Mouse (Mus musculus) intestine, embryonic 14.5 days (tissue): ENCODE measurements around the gene Clasrp. TPM values are rescaled to one million over a fixed set of nuclear protein-coding genes. Genes with fewer than 3 reads are reported as not detected.

Experiments used
- ATAC-seq: fragments of 200-750 bp; cut with Nextera tagmentation; replicated peaks from 2 replicates; pipeline ENCODE4 v1.8.0; 2017; ENCODE audit warnings: low read depth, moderate number of reproducible peaks, moderate TSS enrichment, moderate library complexity; ENCODE audit not compliant: low FRiP score, low TSS enrichment
- DNase-seq: peaks from one replicate; pipeline ENCODE4 v3.0.0-alpha.2; 2018; ENCODE audit warnings: low spot score
- H3K27ac ChIP-seq: fragments of 300-500 bp; sonication (generic); 2 replicates; pipeline ENCODE4 v1.5.1; 2014; ENCODE audit warnings: low read depth, mild to moderate bottlenecking, control low read depth
- H3K27me3 ChIP-seq: fragments of 300-500 bp; sonication (generic); replicated peaks from 2 replicates; pipeline ENCODE4 v1.6.1; 2014; ENCODE audit warnings: low read length, control low read depth; ENCODE audit not compliant: control insufficient read depth, insufficient read depth
- H3K36me3 ChIP-seq: fragments of 300-500 bp; sonication (generic); 2 replicates; pipeline ENCODE4 v1.6.1; 2014; ENCODE audit warnings: low read length, control low read depth; ENCODE audit not compliant: control insufficient read depth, insufficient read depth
- H3K4me1 ChIP-seq: fragments of 300-500 bp; sonication (generic); replicated peaks from 2 replicates; pipeline ENCODE4 v1.6.1; 2014; ENCODE audit warnings: low read length, control low read depth, mixed read lengths; ENCODE audit not compliant: control insufficient read depth, insufficient read depth
- H3K4me2 ChIP-seq: fragments of 300-500 bp; sonication (generic); 2 replicates; pipeline ENCODE4 v1.6.1; 2014; ENCODE audit warnings: low read length
- H3K4me3 ChIP-seq: fragments of 300-500 bp; sonication (generic); 2 replicates; pipeline ENCODE4 v1.5.1; 2014; ENCODE audit warnings: low read depth, low read length, control low read depth, mixed read lengths
- H3K9ac ChIP-seq: fragments of 300-500 bp; sonication (generic); 2 replicates; pipeline ENCODE4 v1.6.1; 2014; ENCODE audit warnings: mild to moderate bottlenecking, low read length
- H3K9me3 ChIP-seq: fragments of 300-500 bp; sonication (generic); 2 replicates; pipeline ENCODE4 v1.6.1; 2016; ENCODE audit warnings: low read length, control low read depth; ENCODE audit not compliant: control insufficient read depth
- WGBS: fragments of 180-500 bp; shearing (Covaris S2); extraction: QIAGEN DNeasy Blood & Tissue Kit; methylation state at CpG from one replicate; pipeline ENCODE4 v1.1.7; 2014; 5-methylcytosine and 5-hydroxymethylcytosine counted together
- polyA plus RNA-seq: library from polyadenylated mRNA; unstranded; fragments of >200 nt; fragmentation: Nextera tagmentation; extraction: Ambion mirVana; gene quantifications from 2 replicates; pipeline ENCODE4 v1.2.1, GENCODE M21; 2014

The Clasrp gene
- polyA plus RNA-seq, 1 experiment from 2014 or later = 46.4 TPM

DNA sequence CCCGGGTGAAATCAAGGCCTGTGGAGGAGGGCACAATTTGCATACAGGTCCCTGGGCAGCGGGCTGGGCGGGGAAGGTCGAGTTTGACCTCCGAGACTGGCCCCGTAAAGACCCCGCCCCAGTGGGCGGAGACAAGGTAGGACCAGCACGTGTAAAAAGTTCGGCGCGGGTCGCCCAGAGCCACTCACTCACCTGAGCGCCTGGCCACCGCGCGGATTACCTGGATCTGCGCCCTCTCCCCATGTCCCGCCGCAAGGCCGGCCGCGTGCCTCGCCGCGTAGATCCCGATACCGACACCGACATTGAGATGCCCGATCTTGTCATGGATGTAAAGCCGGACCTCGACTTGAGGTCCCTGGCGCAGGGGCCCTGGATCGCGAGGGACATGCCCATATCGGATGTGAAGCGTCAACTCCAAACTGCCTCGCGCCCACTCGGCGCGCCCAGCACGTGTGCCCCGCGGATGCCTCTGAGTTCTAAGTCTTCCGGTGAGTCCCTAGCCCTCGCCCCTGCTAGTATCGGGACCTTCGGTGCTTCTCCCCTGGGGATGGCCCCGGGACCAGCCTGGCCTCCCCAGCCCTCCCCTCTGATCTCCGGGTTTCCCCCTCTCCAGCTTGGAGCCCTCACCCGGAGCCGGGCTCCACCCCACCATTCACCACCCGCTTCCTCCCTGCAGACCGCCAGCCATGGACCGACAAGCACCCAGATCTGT, 27.0 kb downstream of the Clasrp start, which contains the start of the genes Zfp296 and Gemin7:
Gene Zfp296 (plus strand): TSS at position 147 of the 712 bp plus-strand sequence.
Gene Gemin7 (minus strand): TSS at position 455 of the 712 bp plus-strand sequence.
- WGBS = under 1% methylated on average over 56 of the region's 56 CpGs
- peaks cover 35% of the 10 kb centered on the region for H3K27me3 ChIP-seq
- DNase-seq = peak; percentile 74
- H3K9me3 ChIP-seq = no peaks in the 10 kb centered on the region
- no peak within 1 kb of the TSS for H3K27ac ChIP-seq
- peaks cover 16% of the 10 kb centered on the region for H3K4me1 ChIP-seq
- ATAC-seq = no peak
- peak within 1 kb of the TSS; percentile 85 for H3K4me2 ChIP-seq
- peak within 1 kb of the TSS; percentile 39 for H3K4me3 ChIP-seq
- H3K9ac ChIP-seq = peak within 1 kb of the TSS; percentile 38
- H3K36me3 ChIP-seq = peaks cover 25% of the 10 kb centered on the region

DNA sequence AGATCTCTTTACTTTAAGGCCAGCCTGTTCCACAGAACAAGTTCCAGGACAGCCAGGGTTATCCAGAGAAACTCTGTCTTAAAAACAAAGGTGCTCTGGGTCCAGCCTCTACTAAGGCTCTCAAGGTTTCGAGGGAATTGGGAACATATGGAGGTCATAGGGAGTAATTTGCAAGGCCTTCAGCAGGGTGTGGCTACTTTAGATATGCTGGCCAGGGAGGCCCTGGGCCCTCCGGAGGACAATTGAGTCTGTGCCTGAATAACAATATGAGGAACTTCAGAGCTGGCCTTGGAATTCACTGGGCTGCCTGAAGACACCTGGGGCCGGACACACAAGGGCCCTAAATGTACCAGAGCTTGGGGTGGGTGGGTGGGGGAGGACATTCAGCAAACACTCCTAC, 28.7 kb downstream of the Clasrp start:
- ATAC-seq (no peak), DNase-seq (no peak)
- no peak overlapping the region for H3K4me3 ChIP-seq
- H3K4me1 ChIP-seq = peaks cover 22% of the 10 kb centered on the region
- H3K27me3 ChIP-seq = peaks cover 35% of the 10 kb centered on the region
- peaks cover 12% of the 10 kb centered on the region for H3K36me3 ChIP-seq
- no peak overlapping the region for H3K9ac ChIP-seq
- H3K4me2 ChIP-seq = no peak overlapping the region
- 68% methylated on average over 3 of the region's 3 CpGs for WGBS
- H3K27ac ChIP-seq = no peak overlapping the region
- H3K9me3 ChIP-seq = no peaks in the 10 kb centered on the region

DNA sequence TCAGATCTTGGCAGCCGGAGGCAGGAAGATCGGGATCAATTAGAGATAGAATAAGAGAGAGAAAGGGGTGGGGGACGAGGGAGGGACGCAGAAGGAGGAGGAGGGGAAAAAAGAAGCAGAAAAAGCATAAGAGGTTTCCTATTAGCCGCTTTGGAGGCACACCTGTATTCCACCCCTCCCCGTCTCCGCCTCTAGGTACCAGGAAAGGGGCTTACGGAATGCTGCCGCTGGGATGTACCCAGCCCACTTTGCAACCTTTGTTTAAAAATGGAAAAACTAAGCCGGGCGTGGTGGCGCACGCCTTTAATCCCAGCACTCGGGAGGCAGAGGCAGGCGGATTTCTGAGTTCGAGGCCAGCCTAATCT, 30.5 kb downstream of the Clasrp start:
- H3K9ac ChIP-seq = peak overlapping the region; percentile 72
- H3K27me3 ChIP-seq = peaks cover 30% of the 10 kb centered on the region
- H3K9me3 ChIP-seq = no peaks in the 10 kb centered on the region
- H3K27ac ChIP-seq = peak overlapping the region; percentile 60
- peak overlapping the region; percentile 79 for H3K4me2 ChIP-seq
- DNase-seq (no peak), ATAC-seq (no peak; the same call in 1 of the 2 replicates)
- peaks cover 22% of the 10 kb centered on the region for H3K36me3 ChIP-seq
- peaks cover 22% of the 10 kb centered on the region for H3K4me1 ChIP-seq
- 18% methylated on average over 16 of the region's 16 CpGs for WGBS
- H3K4me3 ChIP-seq = peak overlapping the region; percentile 62

DNA sequence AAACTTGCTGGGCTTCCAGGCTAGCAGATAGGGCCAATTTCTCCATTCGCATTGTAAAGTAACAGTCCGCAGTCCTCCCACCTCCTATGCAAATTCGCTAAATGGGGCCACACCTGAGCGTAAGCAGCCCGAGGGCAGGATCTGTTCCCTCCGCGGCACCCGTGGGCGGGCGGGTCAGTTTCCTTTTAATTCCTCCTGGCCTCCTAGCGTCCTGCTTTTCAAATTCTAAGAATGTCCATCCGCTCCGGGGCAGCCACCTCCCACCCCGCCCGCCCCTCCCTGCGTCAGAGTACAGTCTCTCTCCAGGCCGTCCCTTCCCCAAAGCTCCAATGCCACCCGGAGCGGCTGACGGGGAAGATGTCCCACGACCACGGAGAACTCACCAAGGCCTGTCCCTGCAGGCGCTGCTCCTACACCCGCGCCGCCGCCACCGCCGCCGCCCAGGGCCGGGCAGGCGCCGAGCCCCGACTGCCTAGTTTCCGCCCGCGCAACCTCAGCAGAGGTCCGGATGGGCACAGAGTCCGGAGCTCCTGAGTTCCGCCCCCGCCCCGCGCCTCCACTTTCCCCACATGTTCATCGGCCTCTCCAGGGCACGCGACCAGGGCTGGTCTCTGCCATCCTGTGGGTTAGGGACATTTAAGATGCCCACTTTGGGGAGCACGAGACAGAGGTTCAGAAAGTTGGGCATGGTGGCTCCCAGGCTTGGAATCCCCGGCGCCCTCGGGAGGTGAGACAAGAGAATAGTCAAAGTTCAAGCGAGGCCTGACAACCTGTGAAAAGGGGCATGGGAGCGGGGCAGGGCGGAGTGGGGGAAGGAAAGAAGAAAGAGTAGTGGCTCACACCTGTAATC, 31.1 kb downstream of the Clasrp start:
- Histone ChIP-seq H3K4me2 (peak overlapping the region; percentile 79), H3K36me3 (peaks cover 23% of the 10 kb centered on the region), H3K4me3 (peak overlapping the region; percentile 62), H3K27ac (peak overlapping the region; percentile 60), H3K4me1 (peaks cover 22% of the 10 kb centered on the region), H3K9ac (peak overlapping the region; percentile 72), H3K9me3 (no peaks in the 10 kb centered on the region), H3K27me3 (peaks cover 24% of the 10 kb centered on the region)
- WGBS = under 1% methylated on average over 53 of the region's 53 CpGs
- peak; percentile 98 for DNase-seq
- peak; percentile 91 for ATAC-seq

DNA sequence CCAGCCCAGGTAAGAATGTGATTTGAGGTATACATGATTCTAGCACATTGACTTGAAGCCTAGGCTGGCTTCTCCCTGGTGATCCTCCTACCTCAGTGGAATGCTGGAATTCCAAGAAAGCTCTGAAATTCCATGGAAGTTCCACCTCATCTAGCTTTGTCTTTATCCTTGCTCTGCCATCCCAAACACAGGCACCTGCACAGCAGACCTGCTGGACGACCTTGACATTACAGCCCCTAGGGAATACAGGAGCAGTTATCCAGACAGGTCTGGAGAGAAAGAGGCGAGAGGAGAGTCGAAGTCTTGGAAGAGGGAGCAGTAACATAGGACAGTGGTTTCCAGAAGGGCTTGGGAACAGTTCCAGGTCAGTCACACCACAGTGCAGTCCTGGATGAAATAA, 34.6 kb downstream of the Clasrp start:
- Histone ChIP-seq H3K27ac (no peak overlapping the region), H3K4me2 (no peak overlapping the region), H3K27me3 (no peaks in the 10 kb centered on the region), H3K36me3 (peaks cover 43% of the 10 kb centered on the region), H3K9ac (no peak overlapping the region), H3K4me1 (peaks cover 9% of the 10 kb centered on the region), H3K4me3 (no peak overlapping the region), H3K9me3 (peaks cover 1% of the 10 kb centered on the region; the same call in 1 of the 2 replicates)
- no peak for DNase-seq
- no peak for ATAC-seq
- 76% methylated on average over 3 of the region's 3 CpGs for WGBS

DNA sequence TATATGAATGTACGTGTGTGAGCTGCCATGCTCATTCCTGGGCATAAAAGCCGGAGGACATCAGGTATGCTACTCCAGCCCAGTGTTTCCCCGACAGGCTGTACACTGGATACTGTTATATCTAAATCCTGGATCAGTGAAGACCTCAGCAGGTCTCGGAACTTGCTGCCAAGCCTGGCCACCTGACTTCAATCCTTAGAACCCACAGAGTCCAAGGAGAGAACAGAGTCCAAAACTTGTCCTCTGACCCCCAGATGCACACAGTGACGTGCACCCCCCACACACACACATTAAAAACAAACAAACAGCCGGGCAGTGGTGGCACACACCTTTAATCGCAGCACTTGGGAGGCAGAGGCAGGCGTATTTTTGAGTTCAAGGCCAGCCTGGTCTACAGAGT, 36.9 kb downstream of the Clasrp start:
- ATAC-seq = no peak
- H3K4me2 ChIP-seq = no peak overlapping the region
- H3K27me3 ChIP-seq = no peaks in the 10 kb centered on the region
- 92% methylated on average over 8 of the region's 8 CpGs for WGBS
- H3K9me3 ChIP-seq = peaks cover 6% of the 10 kb centered on the region; the same call in 1 of the 2 replicates
- peaks cover 11% of the 10 kb centered on the region for H3K4me1 ChIP-seq
- DNase-seq = no peak
- H3K4me3 ChIP-seq = no peak overlapping the region
- peaks cover 54% of the 10 kb centered on the region for H3K36me3 ChIP-seq
- no peak overlapping the region for H3K27ac ChIP-seq
- H3K9ac ChIP-seq = no peak overlapping the region

DNA sequence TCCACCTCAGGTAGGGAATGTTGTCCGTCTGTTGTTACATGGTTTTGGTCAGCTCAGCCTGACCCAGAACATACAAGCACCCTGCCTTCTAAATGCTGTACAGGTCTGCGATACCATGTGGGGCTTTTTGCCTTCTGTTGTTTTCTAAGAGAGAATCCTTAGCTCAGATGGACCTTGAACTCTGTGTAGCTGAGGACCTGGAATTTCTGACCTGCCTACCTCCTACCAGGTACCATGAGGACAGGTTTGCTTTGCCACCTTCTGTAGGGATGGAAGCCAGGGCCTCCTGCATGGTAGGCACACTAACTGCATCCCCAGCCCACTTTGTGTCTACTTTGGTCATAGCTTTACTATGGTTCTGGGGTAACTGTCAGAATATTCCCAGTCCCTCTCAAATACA, 38.5 kb downstream of the Clasrp start:
- Histone ChIP-seq H3K9ac (no peak overlapping the region), H3K27ac (no peak overlapping the region), H3K4me3 (no peak overlapping the region), H3K27me3 (no peaks in the 10 kb centered on the region), H3K4me1 (peaks cover 7% of the 10 kb centered on the region), H3K4me2 (no peak overlapping the region), H3K36me3 (peaks cover 52% of the 10 kb centered on the region), H3K9me3 (peaks cover 6% of the 10 kb centered on the region; the same call in 1 of the 2 replicates)
- DNase-seq (no peak), ATAC-seq (no peak)
- WGBS = 100% methylated on average over 2 of the region's 2 CpGs

DNA sequence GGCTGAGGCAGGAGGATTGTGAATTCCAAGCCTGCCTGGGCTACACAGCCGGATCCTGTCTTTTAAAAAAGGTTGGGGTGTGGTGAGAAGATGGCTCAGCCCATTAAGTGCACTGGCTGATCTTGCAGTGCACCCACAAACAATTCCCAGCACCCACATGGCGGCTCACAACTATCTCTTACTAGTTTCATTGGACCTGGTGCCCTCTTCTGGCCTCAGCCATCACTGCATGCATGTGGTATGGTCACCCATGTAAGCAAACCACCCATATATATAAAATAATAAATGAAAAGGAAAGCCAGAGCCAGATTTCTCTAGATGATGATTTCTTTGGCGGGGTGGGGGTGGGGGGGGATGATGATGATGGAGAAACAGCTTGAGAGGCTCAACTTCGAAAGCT, 39.8 kb downstream of the Clasrp start:
- 92% methylated on average over 4 of the region's 4 CpGs for WGBS
- Histone ChIP-seq H3K9ac (no peak overlapping the region), H3K4me3 (no peak overlapping the region), H3K4me1 (peaks cover 20% of the 10 kb centered on the region), H3K27me3 (no peaks in the 10 kb centered on the region), H3K9me3 (peaks cover 6% of the 10 kb centered on the region; the same call in 1 of the 2 replicates), H3K27ac (no peak overlapping the region), H3K4me2 (no peak overlapping the region), H3K36me3 (peaks cover 39% of the 10 kb centered on the region)
- ATAC-seq (no peak), DNase-seq (no peak)
